Mouse (Mus musculus): ENCODE results near the gene Ranbp17. TPM values are rescaled to one million over a fixed set of nuclear protein-coding genes. Genes with fewer than 3 reads are reported as not detected.

Ranbp17 gene
- total and polyA plus RNA-seq, 2 experiments from 2014 or later, result 5.8 to 9.1 TPM

DNA sequence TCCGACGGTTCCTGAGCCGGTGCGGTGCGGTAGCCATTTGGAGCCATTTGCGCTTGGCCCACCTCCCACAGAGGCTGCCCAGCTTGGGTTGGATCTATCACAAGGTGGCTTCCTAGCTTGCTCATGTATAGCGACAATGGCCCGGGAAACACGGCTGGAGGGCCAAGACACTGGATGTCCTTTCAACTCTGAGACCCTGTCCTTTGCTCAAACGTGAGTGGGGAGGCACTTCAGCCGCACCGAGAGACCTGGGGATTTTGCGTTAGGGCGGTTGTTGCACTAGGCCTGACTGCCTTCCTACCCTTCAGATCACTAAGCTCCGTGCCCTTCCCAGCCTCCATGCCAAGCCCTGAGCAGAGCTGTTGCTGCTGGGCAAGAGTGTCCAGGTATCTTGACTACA is 315.9 kb downstream of the Ranbp17 start:
- Histone ChIP-seq H3K27me3 (ENCODE audit: insufficient read depth, low read length) (peaks cover 84% of the 10 kb centered on the region), H3K4me3 (ENCODE audit: low read depth, low read length) (no peak overlapping the region), H3K36me3 (ENCODE audit: insufficient read depth) (no peaks in the 10 kb centered on the region), H3K27ac (ENCODE audit: low read depth, low read length) (no peak overlapping the region), H3K4me1 (ENCODE audit: insufficient read depth) (no peaks in the 10 kb centered on the region; the same call in 1 of the 2 replicates), H3K4me2 (ENCODE audit: low read depth) (no peak overlapping the region), H3K9me3 (ENCODE audit: low read length) (no peaks in the 10 kb centered on the region), H3K9ac (no peak overlapping the region)
- TF ChIP-seq CTCF (IDR thresholded peaks at IDR 0.05; ENCODE audit: low read depth), result no peak
- 6% methylated on average over 15 of the region's 15 CpGs for WGBS
- ATAC-seq, result no peak
- DNase-seq, result no peak

DNA sequence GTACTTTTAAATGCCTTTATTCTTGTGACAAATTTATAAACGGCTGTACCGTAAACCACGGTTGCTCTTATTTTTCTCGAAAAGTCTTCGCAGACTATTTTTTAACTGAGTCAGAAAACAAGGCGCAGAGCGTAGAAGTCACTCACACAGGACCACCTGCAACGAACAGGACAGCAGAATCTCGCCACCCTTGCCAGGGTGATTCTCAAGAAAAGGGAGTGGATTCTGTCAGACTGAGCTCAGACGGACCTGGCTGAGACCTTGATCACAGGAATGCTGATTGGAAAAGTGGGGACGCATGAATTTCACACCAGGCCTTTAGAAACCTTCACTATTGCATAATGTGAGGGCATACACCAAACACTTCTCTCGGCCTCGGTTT is 316.4 kb downstream of the Ranbp17 start:
- Histone ChIP-seq H3K9me3 (ENCODE audit: low read length) (no peaks in the 10 kb centered on the region), H3K36me3 (ENCODE audit: insufficient read depth) (no peaks in the 10 kb centered on the region), H3K4me2 (ENCODE audit: low read depth) (no peak overlapping the region), H3K4me3 (ENCODE audit: low read depth, low read length) (no peak overlapping the region), H3K27me3 (ENCODE audit: insufficient read depth, low read length) (peaks cover 79% of the 10 kb centered on the region), H3K27ac (ENCODE audit: low read depth, low read length) (no peak overlapping the region), H3K4me1 (ENCODE audit: insufficient read depth) (no peaks in the 10 kb centered on the region; the same call in 1 of the 2 replicates), H3K9ac (no peak overlapping the region)
- no peak for ATAC-seq
- TF ChIP-seq CTCF (IDR thresholded peaks at IDR 0.05; ENCODE audit: low read depth), result no peak
- no peak for DNase-seq
- 15% methylated on average over 13 of the region's 13 CpGs for WGBS

DNA sequence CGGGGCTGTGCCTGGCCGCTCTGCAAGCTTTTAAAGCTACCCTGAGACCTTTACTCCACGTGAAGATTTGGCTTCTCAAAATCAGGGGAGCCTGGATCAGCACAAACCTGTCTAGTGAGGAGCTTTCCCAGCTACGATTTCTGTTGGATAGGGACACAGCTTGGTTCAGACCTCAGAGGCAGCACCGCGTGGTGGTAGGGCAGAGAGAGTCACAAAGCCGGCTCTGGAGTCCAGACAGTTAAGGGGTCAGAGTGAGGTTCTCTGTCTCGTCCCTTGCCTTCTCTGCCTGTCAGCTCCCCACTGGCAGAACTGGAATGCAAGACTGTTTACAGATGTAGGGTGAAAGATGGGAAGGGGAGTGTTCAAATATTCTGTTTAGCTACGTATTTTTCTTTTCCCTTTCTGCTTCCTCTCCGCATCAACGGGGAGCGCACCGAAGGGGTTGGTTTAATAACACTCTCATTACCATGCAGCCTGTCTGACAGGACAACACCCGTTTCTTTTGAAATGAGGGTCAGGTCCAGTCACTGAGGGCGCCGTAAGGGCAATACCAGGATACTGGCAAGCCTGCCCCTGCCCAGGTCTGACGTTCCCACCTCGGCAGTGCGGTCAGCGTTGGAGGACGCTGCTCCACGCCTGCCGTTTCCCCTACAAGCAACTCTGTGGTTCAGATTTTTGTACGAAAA is 317.0 kb downstream of the Ranbp17 start:
- H3K27me3 ChIP-seq (ENCODE audit: insufficient read depth, low read length), result peaks cover 78% of the 10 kb centered on the region
- no peak overlapping the region for H3K27ac ChIP-seq (ENCODE audit: low read depth, low read length)
- no peak overlapping the region for H3K4me2 ChIP-seq (ENCODE audit: low read depth)
- TF ChIP-seq CTCF (IDR thresholded peaks at IDR 0.05; ENCODE audit: low read depth), result no peak
- H3K36me3 ChIP-seq (ENCODE audit: insufficient read depth), result no peaks in the 10 kb centered on the region
- no peak overlapping the region for H3K4me3 ChIP-seq (ENCODE audit: low read depth, low read length)
- H3K9me3 ChIP-seq (ENCODE audit: low read length), result no peaks in the 10 kb centered on the region
- H3K9ac ChIP-seq, result no peak overlapping the region
- no peaks in the 10 kb centered on the region; the same call in 1 of the 2 replicates for H3K4me1 ChIP-seq (ENCODE audit: insufficient read depth)
- DNase-seq (no peak), ATAC-seq (no peak)
- WGBS, result 6% methylated on average over 24 of the region's 24 CpGs

DNA sequence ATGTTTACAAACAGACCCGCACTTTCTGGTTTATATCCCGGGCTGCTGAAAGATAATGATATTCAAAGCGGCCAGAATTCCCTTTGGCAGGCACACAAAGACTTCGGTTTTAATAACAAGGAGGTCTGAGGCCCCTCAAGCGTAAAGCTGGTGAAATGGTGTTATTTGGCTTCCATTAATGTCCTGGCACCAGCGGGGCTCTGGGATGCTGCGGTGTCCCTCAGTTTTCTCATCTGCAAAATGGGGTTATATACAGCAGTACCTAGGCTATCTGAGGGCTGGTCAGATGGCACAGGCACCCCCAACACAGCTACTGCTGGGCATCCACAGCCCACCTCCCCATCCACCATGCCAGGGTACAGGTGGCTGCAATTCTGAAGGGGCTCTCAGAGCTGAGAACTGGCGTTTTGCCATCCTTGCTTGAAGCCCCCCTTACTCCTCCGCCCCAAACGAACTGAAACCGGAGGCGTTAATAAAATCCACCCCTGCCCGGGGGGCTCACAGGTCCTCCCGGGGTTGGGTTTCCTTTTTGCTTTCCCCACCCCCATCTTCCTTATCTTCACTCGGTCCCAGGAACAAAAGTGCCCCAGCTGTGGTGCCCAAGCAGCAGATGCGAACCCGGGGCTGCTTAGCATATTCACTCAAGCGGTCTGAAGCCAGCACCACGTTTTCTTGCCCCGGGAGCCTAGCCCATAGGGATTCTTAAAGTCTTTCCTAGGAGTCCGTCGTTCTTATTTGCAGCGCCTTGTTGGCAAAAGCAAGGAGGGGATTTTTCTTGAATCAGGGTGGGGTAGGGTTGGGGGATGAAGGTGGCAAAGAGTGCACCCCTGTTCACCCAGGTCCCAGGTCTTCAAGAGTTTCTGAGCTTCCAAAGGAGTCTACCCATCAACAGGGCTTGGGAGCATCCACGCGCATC is 317.8 kb downstream of the Ranbp17 start:
- WGBS, result 3% methylated on average over 25 of the region's 25 CpGs
- no peaks in the 10 kb centered on the region for H3K9me3 ChIP-seq (ENCODE audit: low read length)
- H3K4me3 ChIP-seq (ENCODE audit: low read depth, low read length), result no peak overlapping the region
- H3K4me2 ChIP-seq (ENCODE audit: low read depth), result no peak overlapping the region
- H3K27me3 ChIP-seq (ENCODE audit: insufficient read depth, low read length), result peaks cover 84% of the 10 kb centered on the region
- H3K4me1 ChIP-seq (ENCODE audit: insufficient read depth), result no peaks in the 10 kb centered on the region
- DNase-seq (no peak), ATAC-seq (no peak)
- no peaks in the 10 kb centered on the region for H3K36me3 ChIP-seq (ENCODE audit: insufficient read depth)
- no peak overlapping the region for H3K27ac ChIP-seq (ENCODE audit: low read depth, low read length)
- H3K9ac ChIP-seq, result no peak overlapping the region
- no peak for TF ChIP-seq CTCF (IDR thresholded peaks at IDR 0.05; ENCODE audit: low read depth)

DNA sequence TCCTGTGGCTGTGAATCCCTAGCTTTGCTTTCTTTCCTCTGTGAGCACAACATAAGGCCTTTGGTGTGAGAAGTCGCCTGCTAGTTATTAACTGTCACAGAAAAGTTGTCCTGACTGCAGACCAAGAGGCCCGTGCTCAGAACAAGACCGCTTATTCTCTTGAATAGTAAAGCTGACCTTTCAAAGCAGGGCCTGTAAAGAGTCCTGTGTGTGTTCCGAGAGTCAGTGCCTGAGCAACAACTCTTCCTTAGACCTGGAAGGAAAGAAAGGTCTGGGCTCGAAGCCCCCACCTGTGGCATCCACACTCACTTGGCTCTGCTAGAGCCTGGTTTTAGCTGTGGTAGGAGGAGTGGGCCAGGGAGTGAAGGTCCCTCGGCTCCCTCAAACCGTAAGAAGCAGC is 318.5 kb downstream of the Ranbp17 start:
- H3K4me3 ChIP-seq (ENCODE audit: low read depth, low read length), result no peak overlapping the region
- no peak for ATAC-seq
- H3K9ac ChIP-seq, result no peak overlapping the region
- no peak overlapping the region for H3K4me2 ChIP-seq (ENCODE audit: low read depth)
- WGBS, result 17% methylated on average over 7 of the region's 7 CpGs
- peaks cover 80% of the 10 kb centered on the region for H3K27me3 ChIP-seq (ENCODE audit: insufficient read depth, low read length)
- DNase-seq, result no peak
- no peak for TF ChIP-seq CTCF (IDR thresholded peaks at IDR 0.05; ENCODE audit: low read depth)
- no peaks in the 10 kb centered on the region for H3K36me3 ChIP-seq (ENCODE audit: insufficient read depth)
- no peak overlapping the region for H3K27ac ChIP-seq (ENCODE audit: low read depth, low read length)
- no peaks in the 10 kb centered on the region for H3K9me3 ChIP-seq (ENCODE audit: low read length)
- no peaks in the 10 kb centered on the region for H3K4me1 ChIP-seq (ENCODE audit: insufficient read depth)

DNA sequence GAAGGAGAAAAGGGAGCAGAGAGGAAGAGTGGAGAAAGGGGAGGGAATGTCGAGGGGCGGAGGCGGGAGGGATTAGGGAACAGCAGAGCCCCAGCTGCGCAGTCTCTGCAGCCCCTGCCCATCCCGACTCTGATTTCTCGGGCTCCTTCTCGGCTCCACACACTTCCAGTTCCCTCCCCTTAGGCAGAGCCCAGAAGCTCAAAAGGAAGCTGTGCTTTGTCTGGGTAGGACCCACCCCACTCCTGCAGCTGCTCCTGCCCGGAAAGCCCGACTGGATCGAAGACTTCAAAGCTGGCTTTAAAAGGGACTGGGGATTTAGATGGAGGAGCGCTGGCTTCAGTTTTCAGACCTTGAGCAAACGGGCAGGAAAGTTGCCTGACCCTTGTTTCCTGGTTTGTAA is 319.9 kb downstream of the Ranbp17 start:
- Histone ChIP-seq H3K27ac (ENCODE audit: low read depth, low read length) (no peak overlapping the region), H3K4me3 (ENCODE audit: low read depth, low read length) (no peak overlapping the region), H3K4me1 (ENCODE audit: insufficient read depth) (no peaks in the 10 kb centered on the region), H3K4me2 (ENCODE audit: low read depth) (no peak overlapping the region), H3K36me3 (ENCODE audit: insufficient read depth) (no peaks in the 10 kb centered on the region), H3K9me3 (ENCODE audit: low read length) (no peaks in the 10 kb centered on the region), H3K27me3 (ENCODE audit: insufficient read depth, low read length) (peaks cover 69% of the 10 kb centered on the region), H3K9ac (no peak overlapping the region)
- ATAC-seq, result no peak
- 3% methylated on average over 12 of the region's 12 CpGs for WGBS
- DNase-seq, result no peak
- TF ChIP-seq CTCF (IDR thresholded peaks at IDR 0.05; ENCODE audit: low read depth), result no peak

DNA sequence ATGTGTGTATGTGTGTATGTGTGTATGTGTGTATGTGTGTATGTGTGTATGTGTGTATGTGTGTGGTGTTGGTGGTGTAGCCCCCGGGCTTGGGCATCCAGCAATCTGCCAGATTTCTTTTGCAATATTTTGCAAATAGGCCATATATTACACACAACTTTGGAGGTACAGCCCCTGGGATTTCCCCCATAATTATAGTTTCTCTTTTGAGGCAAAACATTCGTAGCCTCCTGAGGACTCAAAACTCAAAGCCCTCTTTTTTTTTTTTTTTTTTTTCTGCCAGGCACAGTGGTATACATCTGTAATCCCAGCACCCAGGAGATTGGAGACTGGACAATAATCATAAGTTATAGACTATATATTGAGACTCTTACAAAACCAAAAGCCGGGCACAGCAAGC is 331.7 kb downstream of the Ranbp17 start:
- H3K36me3 ChIP-seq (ENCODE audit: insufficient read depth), result no peaks in the 10 kb centered on the region
- 70% methylated on average over 3 of the region's 3 CpGs for WGBS

More for the DNA sequence above, 331.7 kb downstream of the Ranbp17 start:
- Histone ChIP-seq H3K27me3 (ENCODE audit: insufficient read depth, low read length) (peaks cover 17% of the 10 kb centered on the region; the same call in 1 of the 2 replicates), H3K4me1 (ENCODE audit: insufficient read depth) (0 out of 2 replicates have a peak, but pooled peaks cover 4% of the 10 kb centered on the region), H3K9me3 (ENCODE audit: low read length) (no peaks in the 10 kb centered on the region), H3K4me3 (ENCODE audit: low read depth, low read length) (no peak overlapping the region), H3K9ac (no peak overlapping the region), H3K27ac (ENCODE audit: low read depth, low read length) (no peak overlapping the region), H3K4me2 (ENCODE audit: low read depth) (no peak overlapping the region)
- ATAC-seq, result no peak
- no peak for DNase-seq
- no peak for TF ChIP-seq CTCF (IDR thresholded peaks at IDR 0.05; ENCODE audit: low read depth)
